Mouse (Mus musculus) thymus, postnatal 0 days (tissue): ENCODE data around the gene Lyar. TPM values are rescaled to one million over a fixed set of nuclear protein-coding genes. Genes with fewer than 3 reads are reported as not detected.
A peak's percentile ranks its signal among the peaks of the same experiment; 100 is the strongest.

ENCODE experiments used
- DNase-seq: peaks from one replicate; pipeline ENCODE4 v3.0.0-alpha.2; 2015; ENCODE audit warnings: low spot score
- polyA plus RNA-seq: library from polyadenylated mRNA; unstranded; fragments of >200 nt; fragmentation: Nextera tagmentation; extraction: Ambion mirVana; gene quantifications from 2 replicates; pipeline ENCODE4 v1.2.1, GENCODE M21; 2015

Gene Lyar
- polyA plus RNA-seq, 1 experiment from 2014 or later = 113 TPM

DNA sequence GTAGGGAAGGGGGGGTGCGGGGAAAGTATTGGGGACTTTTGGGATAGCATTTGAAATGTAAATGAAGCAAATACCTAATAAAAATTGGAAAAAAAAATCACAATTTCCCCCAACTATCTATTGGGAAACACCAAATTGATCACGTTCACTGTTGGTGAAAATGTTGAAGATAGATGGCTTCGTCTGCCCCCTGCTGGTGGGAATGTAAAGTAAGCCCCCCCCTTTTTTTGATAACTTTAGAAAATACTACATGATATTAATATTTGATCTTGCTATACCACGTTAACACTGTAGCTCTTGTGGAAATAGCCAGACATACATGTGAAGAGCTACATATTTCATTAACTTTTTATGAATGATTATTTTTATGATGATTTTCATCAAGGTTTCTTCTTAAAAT is 34.9 kb downstream of the Lyar start:
- DNase-seq = no peak

DNA sequence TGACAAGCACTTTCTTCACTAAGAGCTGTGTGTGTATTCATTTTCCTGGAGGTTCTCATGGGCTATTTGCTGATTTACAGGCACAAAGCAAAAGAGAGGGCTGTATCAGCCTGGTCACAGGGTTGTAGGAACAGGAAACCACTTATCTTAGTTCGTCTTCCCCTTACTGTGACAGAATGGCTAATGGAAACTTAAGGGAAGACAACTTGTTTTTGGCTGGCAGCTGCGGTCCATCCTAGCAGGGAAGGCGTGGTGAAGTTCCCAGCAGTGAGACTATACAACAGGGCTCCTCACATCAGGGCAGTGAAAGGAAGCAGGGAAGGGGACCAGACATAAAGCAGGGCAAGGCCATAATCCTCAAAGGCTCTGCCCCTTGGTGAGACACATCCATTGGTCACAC is 35.4 kb downstream of the Lyar start:
- DNase-seq = no peak

DNA sequence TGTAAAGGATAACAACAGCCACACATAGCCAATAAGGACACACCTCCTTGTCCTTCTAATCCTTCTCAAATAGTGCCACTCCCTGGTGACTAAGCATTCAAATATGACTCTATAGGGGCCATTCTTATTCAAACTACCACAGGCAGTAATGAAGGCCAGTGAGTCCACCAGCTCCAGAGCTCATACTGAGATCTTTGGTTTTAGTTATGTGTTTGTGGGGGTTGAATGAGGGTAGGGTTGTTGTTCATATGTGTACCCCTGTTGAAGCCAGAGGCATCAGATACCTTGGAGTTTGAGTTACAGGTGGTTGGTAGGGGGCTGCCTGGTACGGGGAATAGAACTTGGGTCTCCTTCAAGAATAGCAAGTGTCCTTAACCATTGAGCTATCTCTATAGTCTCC is 36.3 kb downstream of the Lyar start:
- no peak for DNase-seq

DNA sequence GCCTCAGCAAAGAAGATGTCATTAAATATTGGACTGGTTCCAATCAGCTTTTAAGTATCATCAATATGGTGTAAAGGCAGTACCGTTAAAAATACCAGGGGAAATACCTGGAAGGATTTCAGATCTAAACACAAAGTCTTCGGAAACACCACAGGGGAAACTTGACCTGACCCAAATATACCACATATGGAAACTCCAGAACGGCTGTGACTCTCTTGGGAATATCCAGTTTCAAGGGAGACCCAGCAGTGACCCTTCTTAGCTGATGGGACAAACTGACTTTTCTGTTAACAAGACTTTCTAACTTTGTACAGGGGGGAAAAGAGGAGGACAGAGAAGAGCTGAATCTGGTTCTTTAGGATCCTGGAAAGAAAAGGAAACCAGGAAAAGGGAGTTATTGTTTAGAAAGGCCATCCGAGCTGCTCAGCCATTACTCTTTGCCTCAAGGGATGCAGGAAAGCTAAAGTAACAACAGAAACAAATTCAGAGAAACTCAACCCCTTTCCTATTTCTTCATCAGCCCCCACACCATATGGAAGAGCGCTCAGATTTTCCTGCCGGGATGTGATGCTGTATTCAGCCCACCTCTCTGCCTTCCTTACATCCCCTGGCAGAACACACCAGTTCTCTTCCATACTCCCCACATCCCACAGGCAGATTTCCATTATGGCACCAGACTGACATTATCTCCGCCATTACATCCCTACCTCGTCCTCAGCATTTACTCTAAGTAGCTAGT is 37.9 kb downstream of the Lyar start:
- DNase-seq = no peak

DNA sequence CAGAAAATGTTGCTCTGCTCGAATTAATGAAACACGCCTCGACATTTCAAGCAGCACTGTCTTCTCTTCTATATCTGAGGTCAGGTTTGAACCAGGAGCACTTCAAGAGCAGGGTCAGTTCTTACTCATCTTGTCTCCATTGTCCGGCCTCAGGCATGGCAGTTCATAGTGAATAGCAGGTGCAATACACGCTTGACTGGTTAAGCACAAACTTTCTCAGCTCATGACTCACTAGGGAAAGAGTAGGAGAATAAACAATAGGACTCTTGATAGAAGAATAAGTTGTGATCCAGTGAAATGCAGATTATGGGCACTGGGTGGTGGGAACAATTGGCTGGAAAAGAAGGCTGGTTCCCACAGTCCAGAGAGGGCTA is 38.5 kb downstream of the Lyar start:
- DNase-seq = no peak

DNA sequence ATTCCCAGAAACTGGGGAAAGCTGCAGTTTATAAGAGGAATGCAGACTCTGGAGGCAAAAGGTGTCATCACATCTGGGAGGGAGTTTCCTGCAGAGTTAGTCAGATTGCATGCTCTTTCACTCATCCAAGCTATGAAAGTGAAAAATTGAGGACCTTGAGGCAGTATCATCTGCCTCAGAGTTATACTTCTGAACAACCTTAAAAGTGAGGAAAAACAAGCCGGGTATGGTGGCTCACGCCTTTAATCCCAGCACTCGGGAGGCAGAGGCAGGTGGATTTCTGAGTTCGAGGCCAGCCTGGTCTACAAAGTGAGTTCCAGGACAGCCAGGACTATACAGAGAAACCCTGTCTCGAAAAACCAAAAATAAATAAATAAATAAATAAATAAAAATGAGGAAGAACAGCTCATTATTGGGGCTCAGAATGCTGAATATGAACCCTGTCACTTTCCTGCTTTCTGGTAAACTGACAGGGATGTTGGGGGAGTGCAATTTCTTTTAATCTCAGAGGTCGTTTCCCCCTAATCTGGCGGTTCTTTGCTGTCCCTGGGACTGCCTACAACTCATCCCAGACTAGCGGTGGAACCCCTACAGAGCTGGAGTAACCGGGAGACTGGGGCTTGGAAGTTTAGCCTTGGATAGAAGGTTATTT is 39.3 kb downstream of the Lyar start:
- DNase-seq = peak; percentile 6

DNA sequence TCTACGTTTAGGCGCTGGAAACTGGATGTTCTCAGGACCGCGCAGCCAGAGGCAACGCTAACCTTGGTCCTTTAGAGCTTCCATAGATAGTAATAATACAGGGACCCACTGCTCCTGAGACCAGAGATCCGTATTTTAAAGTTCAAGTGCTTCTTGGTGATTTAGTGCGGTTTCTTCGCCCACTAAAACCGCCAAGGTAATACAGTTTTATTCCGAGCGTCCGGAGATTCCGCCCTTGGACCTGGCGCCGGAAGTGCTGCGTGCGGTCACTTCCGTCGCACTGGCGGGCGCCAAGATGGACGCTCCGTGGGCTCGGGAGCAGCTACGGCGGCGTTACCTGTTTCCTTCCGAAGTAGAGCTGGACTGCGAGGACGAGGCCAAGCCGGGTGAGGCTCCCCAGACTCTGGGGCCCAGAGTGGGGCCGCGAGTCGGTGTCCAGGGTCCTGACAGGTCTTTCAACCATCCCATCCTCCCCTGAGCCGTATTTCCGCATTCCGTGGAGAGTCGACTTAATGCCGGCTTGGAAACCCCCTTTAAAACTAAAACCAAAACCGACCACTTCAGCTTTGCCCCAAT is 39.9 kb downstream of the Lyar start, which contains the start of gene Tmem128:
TSS of gene Tmem128 (plus strand) at position 79 of the 576 bp plus-strand sequence.
- DNase-seq = peak; percentile 62

DNA sequence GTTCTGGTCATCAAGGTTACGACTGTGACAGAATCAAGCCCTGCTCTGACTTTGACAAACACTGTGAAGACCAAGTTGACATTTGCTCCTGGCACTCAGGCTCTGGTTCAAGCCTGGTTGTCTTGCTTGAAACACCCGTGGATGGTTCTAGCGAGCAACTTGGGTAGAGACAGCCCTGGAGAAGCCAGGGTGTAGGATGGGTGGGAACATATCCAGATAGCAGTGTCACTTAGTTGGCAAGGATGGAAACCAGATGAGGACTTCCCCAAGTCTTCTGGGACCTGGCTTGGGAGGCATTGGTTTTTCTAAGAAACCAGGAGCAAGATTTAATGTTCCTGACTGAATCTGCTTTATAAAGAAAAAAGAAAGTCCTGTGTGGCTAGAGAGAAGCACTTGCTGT is 50.7 kb downstream of the Lyar start:
- DNase-seq = no peak

DNA sequence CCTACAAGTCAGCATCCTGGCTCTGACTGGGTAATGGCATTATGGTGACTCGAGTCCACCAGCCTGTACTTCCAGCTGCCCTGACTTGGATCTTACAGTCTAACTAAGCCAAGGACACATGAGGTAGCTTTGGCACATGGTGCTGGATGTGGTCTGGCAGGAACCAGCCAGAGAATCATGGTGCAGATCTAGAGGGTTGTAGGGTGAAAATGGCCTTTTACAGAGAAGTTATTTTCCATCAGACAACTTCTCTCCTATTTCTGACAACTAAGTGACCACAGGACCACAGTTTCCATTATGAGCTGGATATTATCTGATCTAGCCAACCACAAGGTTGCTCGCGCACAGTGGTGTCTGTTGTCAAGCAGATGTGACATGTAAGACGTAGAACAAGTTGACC is 53.6 kb downstream of the Lyar start:
- no peak for DNase-seq

DNA sequence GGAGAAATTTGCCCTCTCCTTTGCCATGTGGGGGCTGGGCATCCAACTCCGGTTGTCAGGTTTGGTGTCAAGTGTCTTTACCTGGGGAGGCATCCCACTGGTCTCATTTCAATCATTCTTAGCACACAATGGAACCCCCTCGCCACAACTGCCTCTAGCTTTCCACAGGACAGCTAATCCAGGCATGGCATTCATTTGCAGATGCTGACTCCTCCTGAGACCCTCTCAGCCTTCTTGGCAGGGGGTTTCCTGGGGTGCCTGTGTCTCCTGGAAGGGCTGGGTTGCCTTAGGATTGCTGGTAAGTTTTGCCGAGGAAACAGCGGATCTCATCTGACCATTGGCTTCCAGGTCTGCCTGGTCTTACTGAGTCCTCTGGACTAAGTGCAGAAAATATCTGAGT is 55.5 kb downstream of the Lyar start, which contains the start of gene Otop1:
TSS of gene Otop1 (plus strand) at position 202 of the 400 bp plus-strand sequence.
- no peak for DNase-seq

DNA sequence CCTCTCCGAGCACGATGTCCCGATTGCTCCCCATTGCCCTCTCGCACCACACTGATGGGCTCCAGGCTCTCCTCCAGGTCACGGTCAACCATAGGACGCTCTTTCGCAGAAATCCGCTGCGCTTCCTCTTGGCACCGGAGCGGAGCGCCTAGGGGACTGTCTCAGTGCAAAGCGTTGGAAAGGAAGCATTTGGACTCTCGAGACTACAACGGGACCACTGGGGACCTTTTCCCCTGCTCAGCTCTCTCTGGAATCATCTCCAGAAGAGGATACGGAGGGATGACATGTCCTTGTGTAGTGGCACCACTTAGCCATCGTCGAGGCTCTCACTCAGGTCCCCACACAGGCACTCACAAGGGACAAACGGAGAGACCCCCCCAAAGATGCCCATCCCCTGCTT is 56.2 kb downstream of the Lyar start:
- DNase-seq = no peak

DNA sequence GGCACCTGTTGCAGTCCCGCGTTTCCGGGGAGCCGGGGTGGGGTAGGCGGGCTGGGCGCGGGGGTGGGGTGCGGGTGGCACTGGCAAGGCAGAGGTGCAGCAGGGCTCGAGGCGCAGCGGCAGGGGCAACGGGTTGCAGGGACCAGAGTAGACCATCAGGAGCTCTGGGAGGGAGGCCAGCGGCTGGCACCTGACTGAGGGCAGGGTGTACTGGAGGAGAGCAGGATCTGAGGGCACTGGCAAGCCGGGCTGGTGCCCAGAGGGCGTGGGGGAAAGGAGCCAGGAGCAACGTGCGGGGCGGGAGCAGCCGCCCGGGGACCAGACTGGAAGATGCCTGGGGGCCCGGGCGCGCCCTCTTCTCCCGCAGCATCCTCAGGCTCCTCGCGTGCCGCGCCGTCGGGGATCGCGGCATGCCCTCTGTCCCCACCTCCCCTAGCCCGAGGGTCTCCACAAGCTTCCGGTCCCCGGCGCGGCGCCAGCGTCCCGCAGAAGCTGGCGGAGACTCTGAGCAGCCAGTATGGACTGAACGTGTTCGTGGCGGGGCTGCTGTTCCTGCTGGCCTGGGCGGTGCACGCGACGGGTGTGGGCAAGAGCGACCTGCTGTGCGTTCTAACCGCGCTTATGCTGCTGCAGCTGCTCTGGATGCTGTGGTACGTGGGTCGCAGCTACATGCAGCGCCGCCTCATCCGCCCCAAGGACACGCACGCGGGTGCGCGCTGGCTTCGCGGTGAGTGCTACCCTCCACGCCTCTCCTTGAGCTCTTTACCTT is 57.0 kb downstream of the Lyar start:
- no peak for DNase-seq

DNA sequence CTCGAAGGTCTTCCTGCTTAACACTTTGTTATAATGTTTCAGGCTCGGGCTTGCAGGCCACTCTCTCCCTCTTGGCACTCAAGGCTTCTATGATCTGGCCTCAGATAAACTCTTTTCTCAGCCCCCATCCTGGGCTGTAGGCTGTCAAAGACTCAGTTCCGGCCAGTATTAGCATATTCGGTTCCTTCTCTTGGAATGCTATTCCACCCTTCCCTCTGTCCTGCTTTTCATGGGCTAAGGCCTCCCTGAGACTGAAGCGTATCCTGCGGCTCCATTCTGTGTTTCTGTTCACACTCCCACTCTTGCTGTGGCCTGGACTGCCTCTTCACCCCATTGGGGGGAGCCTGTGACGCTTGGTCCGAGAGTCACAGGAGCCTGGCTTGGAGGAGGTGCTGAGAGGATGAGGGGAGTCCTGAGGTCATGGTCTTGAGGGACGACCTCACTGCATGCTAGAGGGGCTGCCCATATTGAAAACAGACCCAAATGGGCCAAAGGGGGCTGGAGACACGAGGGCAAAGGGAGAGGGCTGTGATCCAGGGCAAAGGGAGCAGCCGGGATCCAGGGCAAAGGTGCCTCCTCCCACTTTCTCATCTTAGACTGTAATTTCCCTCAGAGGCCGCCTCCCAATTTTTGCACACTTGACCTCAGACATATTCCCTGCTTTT is 57.8 kb downstream of the Lyar start:
- no peak for DNase-seq

DNA sequence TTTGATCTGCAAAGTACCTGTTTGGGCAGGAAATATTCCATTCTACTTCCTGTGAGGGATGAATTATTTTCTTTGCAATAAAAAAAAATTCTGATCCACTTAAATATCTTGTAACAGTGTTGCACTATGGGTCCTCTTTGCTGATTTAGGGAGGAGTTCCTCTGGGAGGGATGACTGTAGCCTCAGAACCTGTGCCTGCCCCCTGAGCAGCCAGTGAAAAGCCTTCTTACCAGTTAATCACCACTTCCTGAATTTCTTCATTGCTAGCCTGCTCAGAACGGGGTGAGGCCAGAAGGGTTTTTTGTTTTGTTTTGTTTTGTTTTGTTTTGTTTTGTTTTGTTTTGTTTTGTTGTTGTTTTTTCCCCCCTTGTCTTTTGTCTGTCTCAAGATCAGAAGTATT is 59.8 kb downstream of the Lyar start:
- no peak for DNase-seq

Other genes starting within 250 kb of the Lyar start
- gene Stx18, start 181.7 kb upstream of the Lyar start, polyA plus RNA-seq = 34.7 and 40.0 TPM in 2 replicates
- gene Nsg1, start 60.6 kb upstream of the Lyar start, polyA plus RNA-seq = 4.1 and 5.3 TPM in 2 replicates
- 9.8 and 13.0 TPM in 2 replicates for gene Zbtb49, start within 50 bp of the Lyar start, polyA plus RNA-seq
- gene Tmem128, start 39.7 kb downstream of the Lyar start, polyA plus RNA-seq = 103 and 126 TPM in 2 replicates
- gene Otop1, start 55.5 kb downstream of the Lyar start, polyA plus RNA-seq = 0.06 and 0.08 TPM in 2 replicates
- 0.05 TPM in 1 of 2 replicates, not detected in the other for gene Drd5, start 98.9 kb downstream of the Lyar start, polyA plus RNA-seq